Mouse (Mus musculus) limb, embryonic 11.5 days (tissue): ENCODE measurements around the gene Nktr. TPM values are rescaled to one million over a fixed set of nuclear protein-coding genes. Genes with fewer than 3 reads are reported as not detected.

ENCODE experiments used
- ATAC-seq: fragments of 200-750 bp; cut with Nextera tagmentation; 2 replicates; pipeline ENCODE4 v1.8.0; 2017; ENCODE audit warnings: low read depth; ENCODE audit not compliant: insufficient number of reproducible peaks, low FRiP score, low TSS enrichment
- DNase-seq: peaks from one replicate; pipeline ENCODE4 v3.0.0-alpha.2; 2015; ENCODE audit warnings: low spot score
- H3K27ac ChIP-seq: fragments of 300-500 bp; sonication (generic); replicated peaks from 2 replicates; pipeline ENCODE4 v1.5.1; 2014; ENCODE audit warnings: low read depth, mild to moderate bottlenecking, low read length
- H3K27me3 ChIP-seq: fragments of 300-500 bp; sonication (generic); 2 replicates; pipeline ENCODE4 v1.6.1; 2014; ENCODE audit warnings: mild to moderate bottlenecking, low read length, mixed read lengths; ENCODE audit not compliant: control insufficient read depth, insufficient read depth
- H3K36me3 ChIP-seq: fragments of 300-500 bp; sonication (generic); 2 replicates; pipeline ENCODE4 v1.6.1; 2014; ENCODE audit warnings: mild to moderate bottlenecking, low read length, moderate library complexity, mixed read lengths; ENCODE audit not compliant: control insufficient read depth, insufficient read depth
- H3K4me1 ChIP-seq: fragments of 300-500 bp; sonication (generic); 2 replicates; pipeline ENCODE4 v1.6.1; 2014; ENCODE audit warnings: low read length, mixed read lengths; ENCODE audit not compliant: control insufficient read depth, insufficient read depth
- H3K4me2 ChIP-seq: fragments of 300-500 bp; sonication (generic); 2 replicates; pipeline ENCODE4 v1.6.1; 2014; ENCODE audit warnings: low read depth, mild to moderate bottlenecking, moderate library complexity; ENCODE audit not compliant: severe bottlenecking
- H3K4me3 ChIP-seq: fragments of 300-500 bp; sonication (generic); 2 replicates; pipeline ENCODE4 v1.5.1; 2014; ENCODE audit warnings: low read depth, low read length
- H3K9ac ChIP-seq: fragments of 300-500 bp; sonication (generic); 2 replicates; pipeline ENCODE4 v1.6.1; 2014; ENCODE audit warnings: mild to moderate bottlenecking, low read length
- H3K9me3 ChIP-seq: fragments of 300-500 bp; sonication (generic); 2 replicates; pipeline ENCODE4 v1.6.1; 2016; ENCODE audit warnings: low read length; ENCODE audit not compliant: control insufficient read depth
- WGBS: fragments of 180-500 bp; shearing (Covaris S2); extraction: QIAGEN DNeasy Blood & Tissue Kit; methylation state at CpG from one replicate; pipeline ENCODE4 v1.1.7; 2014; 5-methylcytosine and 5-hydroxymethylcytosine counted together
- polyA plus RNA-seq: library from polyadenylated mRNA; unstranded; fragments of >200 nt; fragmentation: Nextera tagmentation; extraction: Ambion mirVana; gene quantifications from 2 replicates; pipeline ENCODE4 v1.2.1, GENCODE M21; 2014

Nktr gene
- polyA plus RNA-seq, 1 experiment from 2014 or later = 65.1 TPM

- Histone ChIP-seq H3K4me2 (no peak overlapping the region), H3K36me3 (no peaks in the 10 kb centered on the region; the same call in 1 of the 2 replicates)
- 100% methylated on average over 1 of the region's 1 CpGs for WGBS
Observed at GRCm38 (mm10) chr9:121697150-121698049, 21.6 kb upstream of the Nktr start.

GRCm38 (mm10) chr9:121704261-121704645 is 14.7 kb upstream of the Nktr start:
- no peaks in the 10 kb centered on the region for H3K36me3 ChIP-seq
- peak overlapping the region; percentile 64 for H3K9ac ChIP-seq
- no peak overlapping the region for H3K27ac ChIP-seq
- H3K4me2 ChIP-seq = peak overlapping the region; percentile 62
- WGBS = 40% methylated on average over 11 of the region's 11 CpGs
- H3K27me3 ChIP-seq = no peaks in the 10 kb centered on the region
- H3K4me3 ChIP-seq = peak overlapping the region; percentile 64
- no peak for ATAC-seq
- peaks cover 14% of the 10 kb centered on the region for H3K4me1 ChIP-seq
- no peaks in the 10 kb centered on the region for H3K9me3 ChIP-seq
- DNase-seq = no peak

More at GRCm38 (mm10) chr9:121697150-121698049, 21.6 kb upstream of the Nktr start:
- ATAC-seq (no peak; the same call in 1 of the 2 replicates), DNase-seq (no peak)
- H3K4me3 ChIP-seq = no peak overlapping the region
- H3K4me1 ChIP-seq = no peaks in the 10 kb centered on the region
- H3K9me3 ChIP-seq = no peaks in the 10 kb centered on the region; the same call in 1 of the 2 replicates
- H3K27me3 ChIP-seq = no peaks in the 10 kb centered on the region
- H3K9ac ChIP-seq = no peak overlapping the region
- no peak overlapping the region for H3K27ac ChIP-seq

- peak within 1 kb of the TSS; percentile 64 for H3K4me3 ChIP-seq
- H3K9ac ChIP-seq = peak within 1 kb of the TSS; percentile 64
- WGBS = 1% methylated on average over 68 of the region's 69 CpGs
- ATAC-seq (peak; percentile 94), DNase-seq (peak; percentile 88)
- H3K4me2 ChIP-seq = peak within 1 kb of the TSS; percentile 62
- no peaks in the 10 kb centered on the region for H3K36me3 ChIP-seq
- H3K27me3 ChIP-seq = no peaks in the 10 kb centered on the region
- H3K4me1 ChIP-seq = peaks cover 14% of the 10 kb centered on the region
- H3K27ac ChIP-seq = peak within 1 kb of the TSS; percentile 4; the same call in 1 of the 2 replicates
- H3K9me3 ChIP-seq = no peaks in the 10 kb centered on the region
Observed at GRCm38 (mm10) chr9:121704646-121705625, 14.0 kb upstream of the Nktr start, which contains the start of gene Sec22c. TSS of gene Sec22c (minus strand) at chr9:121705490.

- H3K9me3 ChIP-seq = no peaks in the 10 kb centered on the region
- H3K4me3 ChIP-seq = no peak overlapping the region
- H3K27me3 ChIP-seq = no peaks in the 10 kb centered on the region
- no peaks in the 10 kb centered on the region for H3K36me3 ChIP-seq
- no peak overlapping the region for H3K4me2 ChIP-seq
- ATAC-seq = no peak
- H3K9ac ChIP-seq = no peak overlapping the region
- no peak for DNase-seq
- WGBS = 78% methylated on average over 6 of the region's 6 CpGs
- H3K27ac ChIP-seq = no peak overlapping the region
- H3K4me1 ChIP-seq = peaks cover 14% of the 10 kb centered on the region
Observed at GRCm38 (mm10) chr9:121706029-121706675, 12.8 kb upstream of the Nktr start.

- peaks cover 14% of the 10 kb centered on the region for H3K4me1 ChIP-seq
- ATAC-seq = no peak
- 60% methylated on average over 6 of the region's 6 CpGs for WGBS
- H3K27me3 ChIP-seq = no peaks in the 10 kb centered on the region
- H3K9ac ChIP-seq = no peak overlapping the region
- H3K27ac ChIP-seq = no peak overlapping the region
- H3K9me3 ChIP-seq = no peaks in the 10 kb centered on the region
- H3K4me3 ChIP-seq = no peak overlapping the region
- H3K36me3 ChIP-seq = peaks cover 2% of the 10 kb centered on the region; the same call in 1 of the 2 replicates
- H3K4me2 ChIP-seq = no peak overlapping the region
- DNase-seq = no peak
Observed at GRCm38 (mm10) chr9:121707801-121708200, 11.2 kb upstream of the Nktr start.

- WGBS = 76% methylated on average over 7 of the region's 7 CpGs
- Histone ChIP-seq H3K4me1 (peaks cover 12% of the 10 kb centered on the region), H3K4me3 (no peak overlapping the region), H3K9ac (no peak overlapping the region; the same call in 1 of the 2 replicates), H3K9me3 (no peaks in the 10 kb centered on the region), H3K36me3 (peaks cover 7% of the 10 kb centered on the region; the same call in 1 of the 2 replicates), H3K4me2 (no peak overlapping the region), H3K27ac (no peak overlapping the region), H3K27me3 (no peaks in the 10 kb centered on the region)
- DNase-seq (no peak), ATAC-seq (no peak)
Observed at GRCm38 (mm10) chr9:121708506-121709486, 10.2 kb upstream of the Nktr start.

- Histone ChIP-seq H3K27me3 (no peaks in the 10 kb centered on the region), H3K4me3 (peak within 1 kb of the TSS; percentile 87), H3K36me3 (peaks cover 7% of the 10 kb centered on the region; the same call in 1 of the 2 replicates), H3K9me3 (no peaks in the 10 kb centered on the region), H3K27ac (peak within 1 kb of the TSS; percentile 61; the same call in 1 of the 2 replicates), H3K4me2 (peak within 1 kb of the TSS; percentile 69), H3K4me1 (peaks cover 5% of the 10 kb centered on the region), H3K9ac (peak within 1 kb of the TSS; percentile 69)
- DNase-seq = peak; percentile 100
- WGBS = 5% methylated on average over 37 of the region's 37 CpGs
- ATAC-seq = peak; percentile 94
Observed at GRCm38 (mm10) chr9:121709898-121710583, 8.9 kb upstream of the Nktr start, which contains the start of gene Ss18l2. TSS of gene Ss18l2 (plus strand) at chr9:121710329.
